Mouse (Mus musculus): ENCODE results near the gene Nutf2. TPM values are rescaled to one million over a fixed set of nuclear protein-coding genes. Genes with fewer than 3 reads are reported as not detected.

The Nutf2 gene
- polyA plus RNA-seq, 1 experiment from 2014 or later, result 317 TPM

GRCm38 (mm10) chr8:105854715-105855216, 5.6 kb upstream of the Nutf2 start, which contains the start of gene Thap11:
Gene Thap11 (plus strand): TSS chr8:105855132.
- ATAC-seq (ENCODE audit: insufficient read depth), result peak; percentile 92
- H3K9ac ChIP-seq, result peak within 1 kb of the TSS; percentile 82
- peak; percentile 96 for DNase-seq
- WGBS, result under 1% methylated on average over 43 of the region's 43 CpGs
- no peaks in the 10 kb centered on the region for H3K27me3 ChIP-seq (ENCODE audit: insufficient read depth, low read length)
- peak within 1 kb of the TSS; percentile 80 for H3K4me3 ChIP-seq (ENCODE audit: low read depth, low read length)
- no peaks in the 10 kb centered on the region for H3K9me3 ChIP-seq (ENCODE audit: low read depth, low read length)
- no peaks in the 10 kb centered on the region for H3K36me3 ChIP-seq (ENCODE audit: insufficient read depth)
- peak within 1 kb of the TSS; percentile 86 for H3K27ac ChIP-seq (ENCODE audit: low read depth)
- peaks cover 12% of the 10 kb centered on the region for H3K4me1 ChIP-seq (ENCODE audit: insufficient read depth)
- peak; percentile 83 for TF ChIP-seq CTCF (IDR thresholded peaks at IDR 0.05; ENCODE audit: low read depth)
- H3K4me2 ChIP-seq, result peak within 1 kb of the TSS; percentile 99

DNA sequence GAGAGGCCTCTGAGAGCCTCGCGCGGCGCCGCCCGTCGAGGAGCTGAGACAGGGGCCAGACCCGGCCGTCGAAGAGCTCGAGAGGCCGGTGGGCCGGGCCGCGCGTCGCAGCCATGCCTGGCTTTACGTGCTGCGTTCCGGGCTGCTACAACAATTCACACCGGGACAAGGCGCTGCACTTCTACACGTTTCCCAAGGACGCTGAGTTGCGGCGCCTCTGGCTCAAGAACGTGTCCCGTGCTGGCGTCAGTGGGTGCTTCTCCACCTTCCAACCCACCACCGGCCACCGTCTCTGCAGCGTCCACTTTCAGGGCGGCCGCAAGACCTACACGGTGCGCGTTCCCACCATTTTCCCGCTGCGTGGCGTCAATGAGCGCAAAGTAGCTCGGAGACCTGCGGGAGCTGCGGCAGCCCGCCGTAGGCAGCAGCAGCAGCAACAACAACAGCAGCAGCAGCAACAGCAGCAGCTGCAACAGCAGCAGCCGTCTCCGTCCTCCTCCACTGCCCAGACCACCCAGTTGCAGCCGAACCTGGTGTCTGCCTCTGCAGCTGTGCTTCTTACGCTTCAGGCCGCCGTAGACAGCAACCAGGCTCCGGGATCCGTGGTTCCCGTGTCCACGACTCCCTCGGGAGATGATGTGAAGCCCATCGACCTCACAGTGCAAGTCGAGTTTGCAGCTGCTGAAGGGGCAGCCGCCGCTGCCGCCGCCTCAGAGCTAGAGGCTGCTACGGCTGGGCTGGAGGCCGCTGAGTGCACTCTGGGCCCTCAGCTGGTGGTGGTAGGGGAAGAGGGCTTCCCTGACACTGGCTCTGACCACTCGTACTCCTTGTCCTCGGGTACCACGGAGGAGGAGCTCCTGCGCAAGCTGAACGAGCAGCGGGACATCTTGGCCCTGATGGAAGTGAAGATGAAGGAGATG, 4.9 kb upstream of the Nutf2 start:
- Histone ChIP-seq H3K27ac (ENCODE audit: low read depth) (peak overlapping the region; percentile 86), H3K4me3 (ENCODE audit: low read depth, low read length) (peak overlapping the region; percentile 80), H3K4me2 (peak overlapping the region; percentile 99), H3K36me3 (ENCODE audit: insufficient read depth) (no peaks in the 10 kb centered on the region), H3K9me3 (ENCODE audit: low read depth, low read length) (no peaks in the 10 kb centered on the region), H3K9ac (peak overlapping the region; percentile 82), H3K27me3 (ENCODE audit: insufficient read depth, low read length) (no peaks in the 10 kb centered on the region), H3K4me1 (ENCODE audit: insufficient read depth) (peaks cover 12% of the 10 kb centered on the region)
- DNase-seq (peak; percentile 57), ATAC-seq (ENCODE audit: insufficient read depth) (peak; percentile 3)
- under 1% methylated on average over 67 of the region's 71 CpGs for WGBS
- TF ChIP-seq CTCF (IDR thresholded peaks at IDR 0.05; ENCODE audit: low read depth), result no peak

DNA sequence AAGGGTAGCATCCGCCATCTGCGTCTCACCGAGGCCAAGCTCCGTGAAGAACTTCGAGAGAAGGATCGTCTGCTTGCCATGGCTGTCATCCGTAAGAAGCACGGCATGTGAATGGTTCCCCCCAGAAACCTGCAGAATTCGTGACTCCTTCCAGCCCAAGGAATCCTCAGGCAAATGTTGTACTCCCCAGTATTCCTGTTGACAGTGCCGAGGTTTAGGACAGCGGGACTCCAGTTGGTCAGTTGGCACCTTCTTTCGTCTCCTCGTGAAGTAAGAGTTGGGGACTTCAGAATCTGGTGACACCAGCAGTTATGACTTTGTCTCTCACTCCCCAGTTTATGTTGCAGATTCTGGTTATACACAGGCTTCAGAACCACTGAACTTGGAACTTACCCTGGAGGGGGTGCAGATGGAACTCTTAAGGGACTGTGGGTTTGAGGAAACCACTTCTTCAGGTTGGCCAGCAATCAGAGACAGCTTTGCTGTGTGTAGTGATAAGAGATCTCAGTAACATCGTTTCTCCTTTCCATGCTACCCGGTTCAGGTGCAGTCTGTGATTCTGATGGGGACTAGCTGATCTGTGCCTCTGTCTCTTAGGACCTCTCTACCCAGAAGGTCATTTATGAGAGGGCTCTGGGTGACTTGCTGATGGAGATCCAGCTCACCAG, 4.1 kb upstream of the Nutf2 start:
- H3K27ac ChIP-seq (ENCODE audit: low read depth), result peak overlapping the region; percentile 86; the same call in 1 of the 2 replicates
- peak overlapping the region; percentile 99 for H3K4me2 ChIP-seq
- peaks cover 13% of the 10 kb centered on the region for H3K4me1 ChIP-seq (ENCODE audit: insufficient read depth)
- 11% methylated on average over 15 of the region's 15 CpGs for WGBS
- no peak for DNase-seq
- peak overlapping the region; percentile 82 for H3K9ac ChIP-seq
- no peaks in the 10 kb centered on the region for H3K27me3 ChIP-seq (ENCODE audit: insufficient read depth, low read length)
- no peak for TF ChIP-seq CTCF (IDR thresholded peaks at IDR 0.05; ENCODE audit: low read depth)
- ATAC-seq (ENCODE audit: insufficient read depth), result no peak
- H3K9me3 ChIP-seq (ENCODE audit: low read depth, low read length), result no peaks in the 10 kb centered on the region
- no peaks in the 10 kb centered on the region for H3K36me3 ChIP-seq (ENCODE audit: insufficient read depth)
- peak overlapping the region; percentile 80 for H3K4me3 ChIP-seq (ENCODE audit: low read depth, low read length)

GRCm38 (mm10) chr8:105858495-105858894, 1.9 kb upstream of the Nutf2 start:
- H3K4me1 ChIP-seq (ENCODE audit: insufficient read depth), result peaks cover 19% of the 10 kb centered on the region
- no peak overlapping the region for H3K9ac ChIP-seq
- no peaks in the 10 kb centered on the region for H3K27me3 ChIP-seq (ENCODE audit: insufficient read depth, low read length)
- no peak for DNase-seq
- ATAC-seq (ENCODE audit: insufficient read depth), result no peak
- no peaks in the 10 kb centered on the region for H3K9me3 ChIP-seq (ENCODE audit: low read depth, low read length)
- H3K27ac ChIP-seq (ENCODE audit: low read depth), result no peak overlapping the region
- H3K36me3 ChIP-seq (ENCODE audit: insufficient read depth), result peaks cover 5% of the 10 kb centered on the region; the same call in 1 of the 2 replicates
- no peak overlapping the region for H3K4me3 ChIP-seq (ENCODE audit: low read depth, low read length)
- WGBS, result 87% methylated on average over 5 of the region's 5 CpGs
- H3K4me2 ChIP-seq, result no peak overlapping the region
- TF ChIP-seq CTCF (IDR thresholded peaks at IDR 0.05; ENCODE audit: low read depth), result no peak

DNA sequence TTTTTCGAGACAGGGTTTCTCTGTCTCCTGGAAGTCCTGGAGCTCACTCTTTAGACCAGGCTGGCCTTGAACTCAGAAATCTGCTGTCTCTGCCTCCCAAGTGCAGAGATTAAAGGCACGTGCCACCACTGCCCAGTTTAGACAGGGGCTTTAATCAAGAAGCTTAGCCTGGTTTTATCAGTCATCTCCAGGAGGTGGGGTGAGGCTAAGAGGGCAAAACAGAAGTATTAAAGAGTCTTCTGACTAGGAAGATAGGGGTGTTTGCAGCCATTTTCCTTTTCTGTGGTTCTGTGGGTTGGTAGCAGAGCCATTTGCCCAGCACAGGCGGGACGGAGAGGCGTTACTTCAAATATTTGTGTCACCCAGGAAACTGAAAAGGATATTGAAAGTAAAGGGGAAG, 1.1 kb upstream of the Nutf2 start:
- Histone ChIP-seq H3K4me2 (peak overlapping the region; percentile 92), H3K9me3 (ENCODE audit: low read depth, low read length) (no peaks in the 10 kb centered on the region), H3K4me3 (ENCODE audit: low read depth, low read length) (no peak overlapping the region), H3K27ac (ENCODE audit: low read depth) (peak overlapping the region; percentile 92), H3K36me3 (ENCODE audit: insufficient read depth) (peaks cover 9% of the 10 kb centered on the region; the same call in 1 of the 2 replicates), H3K4me1 (ENCODE audit: insufficient read depth) (peaks cover 19% of the 10 kb centered on the region), H3K27me3 (ENCODE audit: insufficient read depth, low read length) (no peaks in the 10 kb centered on the region), H3K9ac (peak overlapping the region; percentile 31)
- WGBS, result 45% methylated on average over 5 of the region's 5 CpGs
- ATAC-seq (ENCODE audit: insufficient read depth) (no peak), DNase-seq (no peak)
- no peak for TF ChIP-seq CTCF (IDR thresholded peaks at IDR 0.05; ENCODE audit: low read depth)

GRCm38 (mm10) chr8:105861951-105862350, 1.6 kb downstream of the Nutf2 start:
- H3K27me3 ChIP-seq (ENCODE audit: insufficient read depth, low read length), result no peaks in the 10 kb centered on the region
- peak; percentile 53 for TF ChIP-seq CTCF (IDR thresholded peaks at IDR 0.05; ENCODE audit: low read depth)
- no peak overlapping the region for H3K27ac ChIP-seq (ENCODE audit: low read depth)
- peaks cover 8% of the 10 kb centered on the region for H3K4me1 ChIP-seq (ENCODE audit: insufficient read depth)
- peaks cover 28% of the 10 kb centered on the region for H3K36me3 ChIP-seq (ENCODE audit: insufficient read depth)
- H3K9ac ChIP-seq, result peak overlapping the region; percentile 96
- no peak for ATAC-seq (ENCODE audit: insufficient read depth)
- peak overlapping the region; percentile 98 for H3K4me3 ChIP-seq (ENCODE audit: low read depth, low read length)
- H3K4me2 ChIP-seq, result peak overlapping the region; percentile 92
- 13% methylated on average over 1 of the region's 1 CpGs for WGBS
- peak; percentile 72 for DNase-seq
- H3K9me3 ChIP-seq (ENCODE audit: low read depth, low read length), result no peaks in the 10 kb centered on the region
